In the genomic region with DNA sequence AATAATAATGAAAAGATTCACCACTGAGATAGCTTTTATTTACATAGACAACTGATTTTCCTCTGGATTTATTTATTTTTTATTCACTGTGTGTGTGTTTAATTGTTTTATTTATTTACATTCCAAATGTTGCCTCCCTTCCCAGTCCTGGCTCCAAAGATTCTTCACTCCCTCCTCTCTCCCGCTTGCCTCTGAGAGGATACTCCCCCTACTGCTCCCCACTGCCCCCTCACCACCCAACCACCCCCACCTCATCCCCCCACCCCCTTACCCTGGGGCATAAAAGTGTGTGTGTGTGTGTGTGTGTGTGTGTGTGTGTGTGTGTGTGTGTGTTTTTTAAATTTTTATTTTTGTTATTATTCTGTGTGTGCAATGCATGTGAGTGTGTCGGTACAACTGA, we compare ENCODE assay signal across 27 mouse cellular contexts. TPM values are rescaled to one million over a fixed set of nuclear protein-coding genes. Genes with fewer than 3 reads are reported as not detected.
DNase-seq lines count a peak whose midpoint lies in the region; ATAC-seq and TF ChIP-seq lines count a peak whose summit lies in the region.
"Had no signal": no experiment of that assay in that cellular context is flagged by ENCODE, and none has a peak within 500 bp of the region (broad histone marks: within the 10 kb centered on the region; RNA-seq: fewer than 3 reads in every experiment).

No protein-coding gene starts in this region.

- H3K4me2 ChIP-seq in forebrain, embryonic 13.5 days: no peak overlapping the region
- H3K4me2 ChIP-seq in forebrain, embryonic 16.5 days (ENCODE audit: low read length): no peak overlapping the region
- H3K4me2 ChIP-seq in kidney, embryonic 14.5 days (replicated peaks; ENCODE audit: low read depth, low read length): no peak overlapping the region
- no peak overlapping the region for H3K4me2 ChIP-seq in midbrain, embryonic 11.5 days
- H3K4me2 ChIP-seq in midbrain, embryonic 16.5 days (ENCODE audit: low read length): no peak overlapping the region; the same call in 1 of the 2 replicates
- no peak overlapping the region for H3K4me2 ChIP-seq in stomach, postnatal 0 days (replicated peaks; ENCODE audit: low read depth)
- H3K4me2 ChIP-seq: liver, embryonic 13.5 days had no signal

- 27% methylated on average over 2 of the region's 2 CpGs for WGBS in forebrain, embryonic 13.5 days
- 36% methylated on average over 2 of the region's 2 CpGs for WGBS in forebrain, embryonic 16.5 days
- 32% methylated on average over 2 of the region's 2 CpGs for WGBS in kidney, embryonic 14.5 days
- WGBS in midbrain, embryonic 11.5 days: 13% methylated on average over 2 of the region's 2 CpGs
- WGBS in midbrain, embryonic 16.5 days: 17% methylated on average over 2 of the region's 2 CpGs
- WGBS in stomach, postnatal 0 days: 53% methylated on average over 2 of the region's 2 CpGs

- no peak overlapping the region for H3K27ac ChIP-seq in forebrain, embryonic 13.5 days
- H3K27ac ChIP-seq in forebrain, embryonic 16.5 days (ENCODE audit: low read length): no peak overlapping the region
- H3K27ac ChIP-seq in kidney, embryonic 14.5 days (ENCODE audit: low read depth, low read length): no peak overlapping the region
- H3K27ac ChIP-seq in midbrain, embryonic 11.5 days (ENCODE audit: low read depth, low read length): no peak overlapping the region
- no peak overlapping the region for H3K27ac ChIP-seq in midbrain, embryonic 16.5 days (ENCODE audit: low read length)
- peak overlapping the region; percentile 45 for H3K27ac ChIP-seq in stomach, postnatal 0 days (replicated peaks)
- H3K27ac ChIP-seq: heart, embryonic 10.5 days; liver, embryonic 13.5 days; lung, embryonic 15.5 days; neural tube, embryonic 13.5 days had no signal

- H3K9me3 ChIP-seq in forebrain, embryonic 13.5 days (replicated peaks): no peaks in the 10 kb centered on the region
- no peaks in the 10 kb centered on the region for H3K9me3 ChIP-seq in forebrain, embryonic 16.5 days (ENCODE audit: control insufficient read depth, low read length)
- no peaks in the 10 kb centered on the region for H3K9me3 ChIP-seq in kidney, embryonic 14.5 days (ENCODE audit: control insufficient read depth, low read length)
- no peaks in the 10 kb centered on the region for H3K9me3 ChIP-seq in midbrain, embryonic 11.5 days (ENCODE audit: control insufficient read depth, low read length)
- no peaks in the 10 kb centered on the region for H3K9me3 ChIP-seq in midbrain, embryonic 16.5 days (replicated peaks; ENCODE audit: control insufficient read depth, low read length, poor library complexity, severe bottlenecking)
- H3K9me3 ChIP-seq in stomach, postnatal 0 days (ENCODE audit: control insufficient read depth, low read length): no peaks in the 10 kb centered on the region
- H3K9me3 ChIP-seq: heart, embryonic 10.5 days; liver, embryonic 13.5 days; lung, embryonic 15.5 days; neural tube, embryonic 13.5 days had no signal

- H3K4me3 ChIP-seq in forebrain, embryonic 13.5 days: no peak overlapping the region
- H3K4me3 ChIP-seq in forebrain, embryonic 16.5 days (replicated peaks; ENCODE audit: low read length): no peak overlapping the region
- H3K4me3 ChIP-seq in kidney, embryonic 14.5 days (ENCODE audit: low read length): no peak overlapping the region
- no peak overlapping the region for H3K4me3 ChIP-seq in midbrain, embryonic 11.5 days (ENCODE audit: low read depth, low read length)
- H3K4me3 ChIP-seq in midbrain, embryonic 16.5 days (ENCODE audit: low read depth, low read length): no peak overlapping the region
- H3K4me3 ChIP-seq in stomach, postnatal 0 days (ENCODE audit: low read depth, low read length): no peak overlapping the region
- H3K4me3 ChIP-seq: liver, embryonic 13.5 days; lung, embryonic 15.5 days; myocyte; neural tube, embryonic 13.5 days had no signal

- 0 out of 2 replicates have a peak, but pooled peaks have one; percentile 14 for ATAC-seq in forebrain, embryonic 13.5 days
- ATAC-seq in forebrain, embryonic 16.5 days: no peak
- peak; percentile 61; the same call in 1 of the 2 replicates for ATAC-seq in kidney, embryonic 14.5 days (ENCODE audit: low FRiP score, low TSS enrichment)
- peak; percentile 54 for ATAC-seq in midbrain, embryonic 11.5 days (ENCODE audit: low FRiP score)
- ATAC-seq in midbrain, embryonic 16.5 days: no peak
- no peak for ATAC-seq in stomach, postnatal 0 days (ENCODE audit: low FRiP score, low TSS enrichment)

- no peak for TF ChIP-seq EP300 in stomach, postnatal 0 days (optimal IDR thresholded peaks at IDR 0.05)

- H3K36me3 ChIP-seq in forebrain, embryonic 13.5 days (ENCODE audit: poor library complexity, severe bottlenecking): no peaks in the 10 kb centered on the region
- H3K36me3 ChIP-seq in forebrain, embryonic 16.5 days (ENCODE audit: control insufficient read depth, insufficient read depth): no peaks in the 10 kb centered on the region
- H3K36me3 ChIP-seq in kidney, embryonic 14.5 days (ENCODE audit: control insufficient read depth, insufficient read depth, low read length): no peaks in the 10 kb centered on the region
- H3K36me3 ChIP-seq in midbrain, embryonic 11.5 days (ENCODE audit: control insufficient read depth, insufficient read depth, low read length): no peaks in the 10 kb centered on the region
- H3K36me3 ChIP-seq in midbrain, embryonic 16.5 days (ENCODE audit: control insufficient read depth, insufficient read depth, low read length): no peaks in the 10 kb centered on the region
- no peaks in the 10 kb centered on the region for H3K36me3 ChIP-seq in stomach, postnatal 0 days (ENCODE audit: control insufficient read depth, insufficient read depth, low read length)
- H3K36me3 ChIP-seq: heart, embryonic 10.5 days; liver, embryonic 13.5 days; lung, embryonic 15.5 days; neural tube, embryonic 13.5 days had no signal

- peaks cover 19% of the 10 kb centered on the region for H3K4me1 ChIP-seq in forebrain, embryonic 13.5 days
- H3K4me1 ChIP-seq in forebrain, embryonic 16.5 days (replicated peaks; ENCODE audit: control insufficient read depth, insufficient read depth, low read length): peaks cover 14% of the 10 kb centered on the region
- H3K4me1 ChIP-seq in kidney, embryonic 14.5 days (ENCODE audit: control insufficient read depth, insufficient read depth, low read length): peaks cover 5% of the 10 kb centered on the region; the same call in 1 of the 2 replicates
- H3K4me1 ChIP-seq in midbrain, embryonic 11.5 days (ENCODE audit: control insufficient read depth, insufficient read depth, low read length): peaks cover 15% of the 10 kb centered on the region
- H3K4me1 ChIP-seq in midbrain, embryonic 16.5 days (ENCODE audit: control insufficient read depth, insufficient read depth, low read length): peaks cover 9% of the 10 kb centered on the region
- H3K4me1 ChIP-seq in stomach, postnatal 0 days (replicated peaks; ENCODE audit: control insufficient read depth, insufficient read depth): no peaks in the 10 kb centered on the region
- H3K4me1 ChIP-seq: liver, embryonic 13.5 days; lung, embryonic 15.5 days had no signal

- DNase-seq in kidney, postnatal 4 days: no peak
- DNase-seq in midbrain, embryonic 11.5 days (ENCODE audit: low spot score, missing footprints): no peak
- no peak for DNase-seq in stomach, postnatal 0 days (ENCODE audit: low spot score)
- DNase-seq in gastrocnemius, postnatal 36 days: no peak
- DNase-seq: adrenal gland, postnatal 25 days; cerebellum, adult 9-10 months; kidney, postnatal 14 days; layer of hippocampus, postnatal 36 days; liver, embryonic 13.5 days; lung, postnatal 36 days; retina, postnatal 1 day; right cerebral cortex, postnatal 25 days; spleen, adult 18-20 months; thymus, adult 18-20 months; thymus, postnatal 36 days had no signal

- H3K27me3 ChIP-seq in forebrain, embryonic 13.5 days: peaks cover 9% of the 10 kb centered on the region; the same call in 1 of the 2 replicates
- 0 out of 2 replicates have a peak, but pooled peaks cover 2% of the 10 kb centered on the region for H3K27me3 ChIP-seq in forebrain, embryonic 16.5 days (replicated peaks; ENCODE audit: control insufficient read depth, insufficient read depth, low read length)
- H3K27me3 ChIP-seq in kidney, embryonic 14.5 days (ENCODE audit: control insufficient read depth, insufficient read depth, low read length): peaks cover 12% of the 10 kb centered on the region
- H3K27me3 ChIP-seq in midbrain, embryonic 11.5 days (ENCODE audit: control insufficient read depth, insufficient read depth, low read length): no peaks in the 10 kb centered on the region
- H3K27me3 ChIP-seq in midbrain, embryonic 16.5 days (ENCODE audit: control insufficient read depth, insufficient read depth, low read depth, low read length): peaks cover 2% of the 10 kb centered on the region; the same call in 1 of the 2 replicates
- H3K27me3 ChIP-seq in stomach, postnatal 0 days (ENCODE audit: control insufficient read depth, insufficient read depth, low read length): no peaks in the 10 kb centered on the region

- no peak overlapping the region for H3K9ac ChIP-seq in forebrain, embryonic 13.5 days
- no peak overlapping the region for H3K9ac ChIP-seq in forebrain, embryonic 16.5 days (replicated peaks; ENCODE audit: low read depth, low read length)
- no peak overlapping the region for H3K9ac ChIP-seq in kidney, embryonic 14.5 days (ENCODE audit: low read depth, low read length)
- H3K9ac ChIP-seq in midbrain, embryonic 11.5 days (ENCODE audit: low read length): no peak overlapping the region
- no peak overlapping the region for H3K9ac ChIP-seq in midbrain, embryonic 16.5 days (ENCODE audit: low read depth, low read length)
- H3K9ac ChIP-seq in stomach, postnatal 0 days (ENCODE audit: low read length): no peak overlapping the region
- H3K9ac ChIP-seq: liver, embryonic 13.5 days; lung, embryonic 15.5 days; neural tube, embryonic 13.5 days had no signal

- intact Hi-C loops in gastrocnemius, postnatal 36 days (cut with DNase I): no loop called here

- TF ChIP-seq CTCF in stomach, postnatal 0 days (IDR thresholded peaks at IDR 0.05; ENCODE audit: low read depth): no peak

RNA-seq across cellular contexts. Expression of a gene that starts 46.4 kb away (rescaled TPM):
- 0.89 and 0.92 TPM in 2 replicates for polyA plus RNA-seq in forebrain, embryonic 13.5 days (2015; fragmentation: Nextera tagmentation; extraction: Ambion mirVana)
- 14.7 and 20.2 TPM in 2 replicates for polyA plus RNA-seq in forebrain, embryonic 16.5 days (2015; fragmentation: Nextera tagmentation; extraction: Ambion mirVana)
- not detected in 2 replicates for polyA plus RNA-seq in kidney, embryonic 14.5 days (2014; fragmentation: Nextera tagmentation; extraction: Ambion mirVana)
- polyA plus RNA-seq in midbrain, embryonic 11.5 days (2014; fragmentation: Nextera tagmentation; extraction: Ambion mirVana): 0.27 TPM in 1 of 2 replicates, not detected in the other
- 10.9 and 15.6 TPM in 2 replicates for polyA plus RNA-seq in midbrain, embryonic 16.5 days (2015; fragmentation: Nextera tagmentation; extraction: Ambion mirVana)
- polyA plus RNA-seq in stomach, postnatal 0 days (2015; fragmentation: Nextera tagmentation; extraction: Ambion mirVana): 0.65 and 0.98 TPM in 2 replicates
- not detected for total RNA-seq in gastrocnemius, postnatal 36 days (2021)
- total RNA-seq: adrenal gland, postnatal 25 days; gastrocnemius, adult 18-20 months; hematopoietic stem cell, adult 5-6 weeks; megakaryocyte-erythroid progenitor cell, adult 5-6 weeks had no signal
- polyA plus RNA-seq: gonadal fat pad, adult 2 months; myocyte had no signal

Comparison
In these comparisons a context has a peak if more than half of its experiments do, and no peak if none do; other contexts are left out.
1. ATAC-seq: peak in forebrain, embryonic 13.5 days (single experiment), kidney, embryonic 14.5 days (single experiment) and midbrain, embryonic 11.5 days (single experiment); none in forebrain, embryonic 16.5 days (single experiment), midbrain, embryonic 16.5 days (single experiment) and stomach, postnatal 0 days (single experiment).